Mouse (Mus musculus) embryonic fibroblast, embryonic 13.5 days (primary cell): ENCODE results near the gene Cryl1.

Source experiments
- CTCF ChIP-seq: IDR thresholded peaks from 2 replicates; pipeline ENCODE4 v1.5.1; 2011; ENCODE audit warnings: mild to moderate bottlenecking, control low read depth, low read length, moderate library complexity, borderline replicate concordance; ENCODE audit not compliant: insufficient read depth
- POLR2A ChIP-seq: IDR thresholded peaks from 2 replicates; pipeline ENCODE4 v1.6.1; 2011; ENCODE audit warnings: low read depth, mild to moderate bottlenecking, control low read depth, low read length, moderate library complexity

GRCm38 (mm10) chr14:57318812-57319211 is 79.5 kb downstream of the Cryl1 start:
- no peak for TF ChIP-seq POLR2A
- no peak for TF ChIP-seq CTCF
